Mouse (Mus musculus): ENCODE measurements at regions not wholly inside any gene's neighbourhood (a gene's known extent, or its start where the extent isn't known, plus 50 kb on each side); places are given as distances from the start of the nearest gene placed in this dataset.

- 78% methylated on average over 2 of the region's 2 CpGs for WGBS
- ATAC-seq (ENCODE audit: insufficient number of reproducible peaks, insufficient read depth, low FRiP score, low read depth): no peak
- Histone ChIP-seq H3K9me3 (ENCODE audit: control insufficient read depth, low read depth, low read length) (no peaks in the 10 kb centered on the region), H3K4me1 (ENCODE audit: control insufficient read depth, insufficient read depth, low read length) (no peaks in the 10 kb centered on the region), H3K27ac (ENCODE audit: low read length) (no peak overlapping the region), H3K4me2 (replicated peaks; ENCODE audit: low read depth, low read length) (no peak overlapping the region), H3K36me3 (ENCODE audit: control insufficient read depth, insufficient read depth, low read length) (no peaks in the 10 kb centered on the region), H3K9ac (replicated peaks; ENCODE audit: low read depth, low read length) (no peak overlapping the region), H3K27me3 (ENCODE audit: control insufficient read depth, insufficient read depth, low read length) (no peaks in the 10 kb centered on the region), H3K4me3 (ENCODE audit: low read depth, low read length) (no peak overlapping the region)
These were observed 342.1 kb downstream of the Gadd45g start for GRCm38 (mm10) chr13:52188605-52189003.

- ATAC-seq (ENCODE audit: insufficient number of reproducible peaks, insufficient read depth, low FRiP score, low read depth): no peak
- no peak overlapping the region for H3K4me2 ChIP-seq (replicated peaks; ENCODE audit: low read depth, low read length)
- H3K27ac ChIP-seq (ENCODE audit: low read length): no peak overlapping the region
- H3K36me3 ChIP-seq (ENCODE audit: control insufficient read depth, insufficient read depth, low read length): no peaks in the 10 kb centered on the region
- 67% methylated on average over 10 of the region's 10 CpGs for WGBS
- H3K9ac ChIP-seq (replicated peaks; ENCODE audit: low read depth, low read length): no peak overlapping the region
- H3K27me3 ChIP-seq (ENCODE audit: control insufficient read depth, insufficient read depth, low read length): no peaks in the 10 kb centered on the region
- no peaks in the 10 kb centered on the region for H3K4me1 ChIP-seq (ENCODE audit: control insufficient read depth, insufficient read depth, low read length)
- no peaks in the 10 kb centered on the region for H3K9me3 ChIP-seq (ENCODE audit: control insufficient read depth, low read depth, low read length)
- no peak overlapping the region for H3K4me3 ChIP-seq (ENCODE audit: low read depth, low read length)
These were observed 341.6 kb downstream of the Diras2 start for GRCm38 (mm10) chr13:52189382-52189923.

- Histone ChIP-seq H3K27ac (ENCODE audit: low read length) (no peak overlapping the region), H3K4me3 (ENCODE audit: low read depth, low read length) (no peak overlapping the region), H3K9ac (replicated peaks; ENCODE audit: low read depth, low read length) (no peak overlapping the region), H3K27me3 (ENCODE audit: control insufficient read depth, insufficient read depth, low read length) (no peaks in the 10 kb centered on the region), H3K4me2 (replicated peaks; ENCODE audit: low read depth, low read length) (no peak overlapping the region), H3K36me3 (ENCODE audit: control insufficient read depth, insufficient read depth, low read length) (no peaks in the 10 kb centered on the region), H3K9me3 (ENCODE audit: control insufficient read depth, low read depth, low read length) (no peaks in the 10 kb centered on the region), H3K4me1 (ENCODE audit: control insufficient read depth, insufficient read depth, low read length) (no peaks in the 10 kb centered on the region)
- 54% methylated on average over 9 of the region's 9 CpGs for WGBS
- no peak for ATAC-seq (ENCODE audit: insufficient number of reproducible peaks, insufficient read depth, low FRiP score, low read depth)
These were observed 340.8 kb downstream of the Diras2 start for GRCm38 (mm10) chr13:52190256-52190655.

GRCm38 (mm10) chr13:52190848-52191590 is 340.1 kb downstream of the Diras2 start:
- 74% methylated on average over 15 of the region's 15 CpGs for WGBS

GRCm38 (mm10) chr13:52196917-52197316 is 334.2 kb downstream of the Diras2 start:
- no peaks in the 10 kb centered on the region for H3K4me1 ChIP-seq (ENCODE audit: control insufficient read depth, insufficient read depth, low read length)
- no peak overlapping the region for H3K9ac ChIP-seq (replicated peaks; ENCODE audit: low read depth, low read length)
- H3K4me2 ChIP-seq (replicated peaks; ENCODE audit: low read depth, low read length): no peak overlapping the region
- no peaks in the 10 kb centered on the region for H3K36me3 ChIP-seq (ENCODE audit: control insufficient read depth, insufficient read depth, low read length)
- H3K27ac ChIP-seq (ENCODE audit: low read length): no peak overlapping the region
- WGBS: 61% methylated on average over 5 of the region's 5 CpGs
- no peaks in the 10 kb centered on the region for H3K9me3 ChIP-seq (ENCODE audit: control insufficient read depth, low read depth, low read length)
- no peak overlapping the region for H3K4me3 ChIP-seq (ENCODE audit: low read depth, low read length)
- no peak for ATAC-seq (ENCODE audit: insufficient number of reproducible peaks, insufficient read depth, low FRiP score, low read depth)
- H3K27me3 ChIP-seq (ENCODE audit: control insufficient read depth, insufficient read depth, low read length): no peaks in the 10 kb centered on the region

More at GRCm38 (mm10) chr13:52190848-52191590, 340.1 kb downstream of the Diras2 start:
- Histone ChIP-seq H3K27me3 (ENCODE audit: control insufficient read depth, insufficient read depth, low read length) (no peaks in the 10 kb centered on the region), H3K9me3 (ENCODE audit: control insufficient read depth, low read depth, low read length) (no peaks in the 10 kb centered on the region), H3K27ac (ENCODE audit: low read length) (no peak overlapping the region), H3K9ac (replicated peaks; ENCODE audit: low read depth, low read length) (no peak overlapping the region), H3K4me3 (ENCODE audit: low read depth, low read length) (no peak overlapping the region), H3K36me3 (ENCODE audit: control insufficient read depth, insufficient read depth, low read length) (no peaks in the 10 kb centered on the region), H3K4me2 (replicated peaks; ENCODE audit: low read depth, low read length) (no peak overlapping the region), H3K4me1 (ENCODE audit: control insufficient read depth, insufficient read depth, low read length) (no peaks in the 10 kb centered on the region)
- no peak for ATAC-seq (ENCODE audit: insufficient number of reproducible peaks, insufficient read depth, low FRiP score, low read depth)

GRCm38 (mm10) chr13:52198649-52199348 is 332.3 kb downstream of the Diras2 start:
- no peaks in the 10 kb centered on the region for H3K9me3 ChIP-seq (ENCODE audit: control insufficient read depth, low read depth, low read length)
- 87% methylated on average over 7 of the region's 7 CpGs for WGBS
- no peak overlapping the region for H3K27ac ChIP-seq (ENCODE audit: low read length)
- H3K27me3 ChIP-seq (ENCODE audit: control insufficient read depth, insufficient read depth, low read length): no peaks in the 10 kb centered on the region
- H3K4me2 ChIP-seq (replicated peaks; ENCODE audit: low read depth, low read length): no peak overlapping the region
- H3K9ac ChIP-seq (replicated peaks; ENCODE audit: low read depth, low read length): no peak overlapping the region
- no peak for ATAC-seq (ENCODE audit: insufficient number of reproducible peaks, insufficient read depth, low FRiP score, low read depth)
- no peaks in the 10 kb centered on the region for H3K36me3 ChIP-seq (ENCODE audit: control insufficient read depth, insufficient read depth, low read length)
- no peak overlapping the region for H3K4me3 ChIP-seq (ENCODE audit: low read depth, low read length)
- H3K4me1 ChIP-seq (ENCODE audit: control insufficient read depth, insufficient read depth, low read length): no peaks in the 10 kb centered on the region

GRCm38 (mm10) chr13:52202372-52202771 is 328.7 kb downstream of the Diras2 start:
- no peak for ATAC-seq (ENCODE audit: insufficient number of reproducible peaks, insufficient read depth, low FRiP score, low read depth)
- Histone ChIP-seq H3K4me2 (replicated peaks; ENCODE audit: low read depth, low read length) (no peak overlapping the region), H3K4me1 (ENCODE audit: control insufficient read depth, insufficient read depth, low read length) (no peaks in the 10 kb centered on the region), H3K9ac (replicated peaks; ENCODE audit: low read depth, low read length) (no peak overlapping the region), H3K27me3 (ENCODE audit: control insufficient read depth, insufficient read depth, low read length) (no peaks in the 10 kb centered on the region), H3K4me3 (ENCODE audit: low read depth, low read length) (no peak overlapping the region), H3K36me3 (ENCODE audit: control insufficient read depth, insufficient read depth, low read length) (no peaks in the 10 kb centered on the region), H3K9me3 (ENCODE audit: control insufficient read depth, low read depth, low read length) (no peaks in the 10 kb centered on the region), H3K27ac (ENCODE audit: low read length) (no peak overlapping the region)
- 68% methylated on average over 1 of the region's 1 CpGs for WGBS

GRCm38 (mm10) chr13:52205951-52206350 is 325.1 kb downstream of the Diras2 start:
- no peaks in the 10 kb centered on the region for H3K4me1 ChIP-seq (ENCODE audit: control insufficient read depth, insufficient read depth, low read length)
- no peak overlapping the region for H3K4me3 ChIP-seq (ENCODE audit: low read depth, low read length)
- no peak overlapping the region for H3K9ac ChIP-seq (replicated peaks; ENCODE audit: low read depth, low read length)
- H3K36me3 ChIP-seq (ENCODE audit: control insufficient read depth, insufficient read depth, low read length): no peaks in the 10 kb centered on the region
- H3K27ac ChIP-seq (ENCODE audit: low read length): no peak overlapping the region
- H3K27me3 ChIP-seq (ENCODE audit: control insufficient read depth, insufficient read depth, low read length): no peaks in the 10 kb centered on the region
- no peaks in the 10 kb centered on the region for H3K9me3 ChIP-seq (ENCODE audit: control insufficient read depth, low read depth, low read length)
- no peak overlapping the region for H3K4me2 ChIP-seq (replicated peaks; ENCODE audit: low read depth, low read length)
- ATAC-seq (ENCODE audit: insufficient number of reproducible peaks, insufficient read depth, low FRiP score, low read depth): no peak
- 71% methylated on average over 4 of the region's 4 CpGs for WGBS

Measured in stomach, embryonic 14.5 days (tissue).